Mouse (Mus musculus) stomach, postnatal 0 days (tissue): Measurements from ENCODE around the gene Ogdh. TPM values are rescaled to one million over a fixed set of nuclear protein-coding genes. Genes with fewer than 3 reads are reported as not detected.

Source experiments
- ATAC-seq: fragments of 200-750 bp; cut with Nextera tagmentation; 2 replicates; pipeline ENCODE4 v1.8.0; 2017; ENCODE audit not compliant: low FRiP score, low TSS enrichment
- DNase-seq: peaks from one replicate; pipeline ENCODE4 v3.0.0-alpha.2; 2016; ENCODE audit warnings: low spot score
- H3K27ac ChIP-seq: fragments of 300-500 bp; sonication (generic); replicated peaks from 2 replicates; pipeline ENCODE4 v1.5.1; 2014; ENCODE audit warnings: mild to moderate bottlenecking, control low read depth
- H3K27me3 ChIP-seq: fragments of 300-500 bp; sonication (generic); 2 replicates; pipeline ENCODE4 v1.6.1; 2014; ENCODE audit warnings: low read length; ENCODE audit not compliant: control insufficient read depth, insufficient read depth
- H3K36me3 ChIP-seq: fragments of 300-500 bp; sonication (generic); 2 replicates; pipeline ENCODE4 v1.6.1; 2014; ENCODE audit warnings: low read length, mixed read lengths; ENCODE audit not compliant: control insufficient read depth, insufficient read depth
- H3K4me1 ChIP-seq: fragments of 300-500 bp; sonication (generic); replicated peaks from 2 replicates; pipeline ENCODE4 v1.6.1; 2014; ENCODE audit warnings: antibody characterized with exemption; ENCODE audit not compliant: control insufficient read depth, insufficient read depth
- H3K4me2 ChIP-seq: fragments of 300-500 bp; sonication (generic); replicated peaks from 2 replicates; pipeline ENCODE4 v1.6.1; 2014; ENCODE audit warnings: low read depth, mild to moderate bottlenecking, control low read depth, moderate library complexity
- H3K4me3 ChIP-seq: fragments of 300-500 bp; sonication (generic); 2 replicates; pipeline ENCODE4 v1.5.1; 2014; ENCODE audit warnings: low read depth, low read length, control low read depth
- H3K9ac ChIP-seq: fragments of 300-500 bp; sonication (generic); 2 replicates; pipeline ENCODE4 v1.6.1; 2014; ENCODE audit warnings: mild to moderate bottlenecking, low read length, control low read depth, mixed read lengths
- H3K9me3 ChIP-seq: fragments of 300-500 bp; sonication (generic); 2 replicates; pipeline ENCODE4 v1.6.1; 2016; ENCODE audit warnings: low read length; ENCODE audit not compliant: control insufficient read depth
- CTCF ChIP-seq: IDR thresholded peaks from 2 replicates; pipeline ENCODE4 v1.5.1; 2016; ENCODE audit warnings: antibody characterized with exemption, low read depth, mild to moderate bottlenecking, moderate library complexity
- EP300 ChIP-seq: optimal IDR thresholded peaks from 2 replicates; pipeline ENCODE3; 2016; ENCODE audit warnings: antibody characterized with exemption
- WGBS: fragments of 180-500 bp; shearing (Covaris S2); extraction: QIAGEN DNeasy Blood & Tissue Kit; methylation state at CpG from one replicate; pipeline ENCODE4 v1.1.7; 2014; 5-methylcytosine and 5-hydroxymethylcytosine counted together
- polyA plus RNA-seq: library from polyadenylated mRNA; unstranded; fragments of >200 nt; fragmentation: Nextera tagmentation; extraction: Ambion mirVana; gene quantifications from 2 replicates; pipeline ENCODE4 v1.2.1, GENCODE M21; 2015

The Ogdh gene
- polyA plus RNA-seq, 1 experiment from 2014 or later = 82.3 TPM

- Histone ChIP-seq H3K4me2 (peak overlapping the region; percentile 68), H3K4me1 (no peaks in the 10 kb centered on the region), H3K4me3 (peak overlapping the region; percentile 74), H3K27ac (peak overlapping the region; percentile 98), H3K9me3 (no peaks in the 10 kb centered on the region), H3K27me3 (no peaks in the 10 kb centered on the region), H3K9ac (peak overlapping the region; percentile 80), H3K36me3 (peaks cover 3% of the 10 kb centered on the region; the same call in 1 of the 2 replicates)
- peak; percentile 85 for ATAC-seq
- DNase-seq = peak; percentile 89
- TF ChIP-seq EP300 (no peak), CTCF (peak; percentile 61)
- WGBS = 13% methylated on average over 33 of the region's 33 CpGs
Observed at GRCm38 (mm10) chr11:6292116-6292987, 919 bp downstream of the Ogdh start.

GRCm38 (mm10) chr11:6292988-6293349 is 1.5 kb downstream of the Ogdh start:
- H3K9ac ChIP-seq = no peak overlapping the region
- no peaks in the 10 kb centered on the region for H3K9me3 ChIP-seq
- no peak for DNase-seq
- no peak for ATAC-seq
- peak overlapping the region; percentile 68 for H3K4me2 ChIP-seq
- WGBS = 81% methylated on average over 4 of the region's 4 CpGs
- peak overlapping the region; percentile 98; the same call in 1 of the 2 replicates for H3K27ac ChIP-seq
- peak overlapping the region; percentile 74; the same call in 1 of the 2 replicates for H3K4me3 ChIP-seq
- no peaks in the 10 kb centered on the region for H3K4me1 ChIP-seq
- TF ChIP-seq EP300 = no peak
- TF ChIP-seq CTCF = no peak
- H3K36me3 ChIP-seq = peaks cover 9% of the 10 kb centered on the region
- no peaks in the 10 kb centered on the region for H3K27me3 ChIP-seq

DNA sequence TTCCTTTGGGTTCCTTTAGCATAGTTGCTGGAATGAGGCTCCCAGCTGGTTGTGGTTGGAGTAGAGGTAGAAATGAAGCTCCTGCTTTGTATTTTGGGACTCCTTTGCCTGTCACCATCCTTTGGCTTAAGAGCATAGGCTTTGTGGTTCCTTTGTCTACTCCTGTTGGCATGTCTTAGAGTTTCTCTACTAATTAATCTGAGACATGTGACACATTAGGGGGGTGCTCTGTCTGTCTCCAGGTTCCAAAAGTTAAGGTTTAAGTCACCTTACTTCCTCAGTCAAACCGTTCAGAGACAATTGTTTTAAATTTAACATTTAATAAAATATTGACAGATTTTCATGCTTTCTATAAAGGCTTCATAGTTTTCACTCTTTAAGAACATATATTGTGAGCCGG is 2.2 kb downstream of the Ogdh start:
- WGBS = 95% methylated on average over 2 of the region's 2 CpGs
- no peak for ATAC-seq
- H3K4me3 ChIP-seq = no peak overlapping the region

GRCm38 (mm10) chr11:6294632-6295031 is 3.2 kb downstream of the Ogdh start:
- Histone ChIP-seq H3K4me2 (no peak overlapping the region), H3K9me3 (no peaks in the 10 kb centered on the region), H3K27ac (no peak overlapping the region), H3K36me3 (peaks cover 14% of the 10 kb centered on the region), H3K9ac (no peak overlapping the region), H3K4me1 (no peaks in the 10 kb centered on the region), H3K27me3 (no peaks in the 10 kb centered on the region), H3K4me3 (no peak overlapping the region)
- TF ChIP-seq CTCF (no peak), EP300 (no peak)
- ATAC-seq (peak; percentile 17; the same call in 1 of the 2 replicates), DNase-seq (peak; percentile 53)
- WGBS = 75% methylated on average over 4 of the region's 4 CpGs

More for the DNA sequence above, 2.2 kb downstream of the Ogdh start:
- no peaks in the 10 kb centered on the region for H3K9me3 ChIP-seq
- peaks cover 12% of the 10 kb centered on the region for H3K36me3 ChIP-seq
- TF ChIP-seq CTCF (no peak), EP300 (no peak)
- no peaks in the 10 kb centered on the region for H3K4me1 ChIP-seq
- no peak overlapping the region for H3K4me2 ChIP-seq
- H3K9ac ChIP-seq = no peak overlapping the region
- DNase-seq = no peak
- no peaks in the 10 kb centered on the region for H3K27me3 ChIP-seq
- no peak overlapping the region for H3K27ac ChIP-seq

DNA sequence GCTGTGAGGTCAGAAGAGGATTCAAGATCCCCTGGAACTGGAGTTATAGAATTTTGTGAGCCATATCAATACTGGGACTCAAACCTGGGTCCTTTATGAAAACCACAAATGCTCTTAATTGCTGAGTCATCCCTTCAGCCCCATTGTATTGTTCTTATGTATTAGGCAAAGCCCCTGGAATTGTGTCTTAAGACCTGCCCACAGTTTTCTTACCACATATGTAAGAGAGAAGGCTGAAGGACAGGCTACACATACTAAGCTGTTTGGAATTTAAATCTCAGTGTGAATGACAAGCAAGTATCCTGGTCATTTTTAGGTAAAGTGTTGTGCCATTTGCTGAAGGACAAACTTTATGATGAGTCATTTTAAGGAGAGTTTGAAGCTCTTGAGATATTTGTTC is 4.6 kb downstream of the Ogdh start:
- H3K27me3 ChIP-seq = no peaks in the 10 kb centered on the region
- DNase-seq = no peak
- H3K4me2 ChIP-seq = no peak overlapping the region
- H3K9me3 ChIP-seq = no peaks in the 10 kb centered on the region
- TF ChIP-seq CTCF = no peak
- no peak for TF ChIP-seq EP300
- H3K9ac ChIP-seq = no peak overlapping the region
- peaks cover 17% of the 10 kb centered on the region for H3K36me3 ChIP-seq
- H3K27ac ChIP-seq = no peak overlapping the region
- no peak for ATAC-seq
- no peaks in the 10 kb centered on the region for H3K4me1 ChIP-seq
- H3K4me3 ChIP-seq = no peak overlapping the region

- DNase-seq = no peak
- Histone ChIP-seq H3K9ac (no peak overlapping the region), H3K4me3 (no peak overlapping the region), H3K9me3 (no peaks in the 10 kb centered on the region), H3K4me1 (no peaks in the 10 kb centered on the region), H3K36me3 (peaks cover 25% of the 10 kb centered on the region), H3K27ac (0 out of 2 replicates have a peak overlapping the region, but pooled peaks have one; percentile 53), H3K27me3 (no peaks in the 10 kb centered on the region), H3K4me2 (no peak overlapping the region)
- WGBS = 46% methylated on average over 2 of the region's 2 CpGs
- ATAC-seq = peak; percentile 70
- no peak for TF ChIP-seq EP300
- TF ChIP-seq CTCF = no peak
Observed at GRCm38 (mm10) chr11:6299435-6299834, 8.0 kb downstream of the Ogdh start.
